7 mouse cellular contexts compared by ENCODE assay signal in the genomic region with DNA sequence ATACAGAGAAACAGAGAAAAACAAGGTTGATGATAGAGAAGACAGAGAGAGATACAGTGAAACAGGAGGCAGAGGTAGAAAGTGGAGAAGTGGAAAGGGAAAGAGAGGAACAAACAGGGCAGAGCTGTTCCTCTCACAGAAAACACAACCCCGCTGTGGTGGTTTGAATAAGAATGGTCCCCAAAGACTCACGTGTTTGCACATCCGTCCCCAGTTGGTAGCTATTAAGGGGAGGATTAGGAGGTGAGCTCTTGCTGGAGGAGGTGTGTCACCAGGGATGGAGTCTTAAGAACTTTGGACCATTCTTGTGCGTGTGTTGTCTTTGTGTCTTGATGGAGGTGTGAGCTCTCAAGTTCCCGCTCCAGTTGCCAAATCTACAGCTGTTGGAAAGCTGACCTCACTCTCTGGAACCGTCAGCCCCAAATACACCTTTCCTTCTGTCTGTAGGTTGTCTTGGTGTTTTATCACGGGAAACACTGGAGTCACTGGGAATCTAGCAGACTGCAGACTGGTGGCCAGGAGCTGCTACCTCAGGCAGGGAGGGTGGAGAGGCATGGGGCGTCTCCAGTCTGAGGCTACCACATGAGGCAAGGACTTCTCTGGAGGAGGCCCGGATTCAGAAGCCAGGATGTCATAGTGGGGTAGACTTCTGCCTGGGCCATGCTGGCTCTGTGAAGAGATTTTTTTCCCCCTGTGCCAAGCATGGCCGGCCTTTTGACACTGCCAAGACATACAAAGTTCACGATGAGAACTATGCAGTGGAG.
A peak's percentile ranks its signal among the peaks of the same experiment; 100 is the strongest.
DNase-seq lines count a peak whose midpoint lies in the region; ATAC-seq and TF ChIP-seq lines count a peak whose summit lies in the region.

No protein-coding gene starts in this region.

- 15% methylated on average over 11 of the region's 11 CpGs for WGBS in lung, embryonic 14.5 days
- WGBS in forebrain, embryonic 15.5 days: 10% methylated on average over 11 of the region's 11 CpGs
- 16% methylated on average over 11 of the region's 11 CpGs for WGBS in neural tube, embryonic 13.5 days

- no peak overlapping the region for H3K27ac ChIP-seq in lung, embryonic 14.5 days (ENCODE audit: low read depth)
- 0 out of 2 replicates have a peak overlapping the region, but pooled peaks have one; percentile 9 for H3K27ac ChIP-seq in brown adipose tissue, adult 24 weeks (replicated peaks; ENCODE audit: low read depth, low read length)
- peak overlapping the region; percentile 89 for H3K27ac ChIP-seq in forebrain, embryonic 15.5 days (replicated peaks)
- peak overlapping the region; percentile 82; the same call in 1 of the 2 replicates for H3K27ac ChIP-seq in neural tube, embryonic 13.5 days (replicated peaks)

- DNase-seq in lung, embryonic 14.5 days: no peak
- DNase-seq in lung, postnatal 36 days: no peak
- no peak for DNase-seq in kidney, adult 18-20 months
- no peak for DNase-seq in adrenal gland, postnatal 14 days

- no peak for ATAC-seq in lung, embryonic 14.5 days (ENCODE audit: insufficient read depth)
- ATAC-seq in forebrain, embryonic 15.5 days (replicated peaks): no peak
- ATAC-seq in neural tube, embryonic 13.5 days (ENCODE audit: low read depth): no peak

- no peaks in the 10 kb centered on the region for H3K9me3 ChIP-seq in lung, embryonic 14.5 days (ENCODE audit: low read depth, low read length)
- no peaks in the 10 kb centered on the region for H3K9me3 ChIP-seq in forebrain, embryonic 15.5 days
- H3K9me3 ChIP-seq in neural tube, embryonic 13.5 days: no peaks in the 10 kb centered on the region

- H3K4me3 ChIP-seq in lung, embryonic 14.5 days (ENCODE audit: low read depth, low read length): peak overlapping the region; percentile 30; the same call in 1 of the 2 replicates
- no peak overlapping the region for H3K4me3 ChIP-seq in brown adipose tissue, adult 24 weeks (ENCODE audit: insufficient read depth, low read depth, low read length)
- H3K4me3 ChIP-seq in forebrain, embryonic 15.5 days: no peak overlapping the region
- no peak overlapping the region for H3K4me3 ChIP-seq in neural tube, embryonic 13.5 days

- H3K27me3 ChIP-seq in lung, embryonic 14.5 days (ENCODE audit: insufficient read depth, low read length): peaks cover 51% of the 10 kb centered on the region
- H3K27me3 ChIP-seq in forebrain, embryonic 15.5 days: peaks cover 5% of the 10 kb centered on the region; the same call in 1 of the 2 replicates
- H3K27me3 ChIP-seq in neural tube, embryonic 13.5 days: peaks cover 38% of the 10 kb centered on the region

- peaks cover 4% of the 10 kb centered on the region; the same call in 1 of the 2 replicates for H3K4me1 ChIP-seq in lung, embryonic 14.5 days (ENCODE audit: insufficient read depth)
- H3K4me1 ChIP-seq in brown adipose tissue, adult 24 weeks (ENCODE audit: control insufficient read depth, insufficient read depth, insufficient read length, low read length): peaks cover 9% of the 10 kb centered on the region; the same call in 1 of the 2 replicates
- peaks cover 50% of the 10 kb centered on the region for H3K4me1 ChIP-seq in forebrain, embryonic 15.5 days
- peaks cover 62% of the 10 kb centered on the region for H3K4me1 ChIP-seq in neural tube, embryonic 13.5 days (replicated peaks)

- peak overlapping the region; percentile 64 for H3K4me2 ChIP-seq in lung, embryonic 14.5 days
- peak overlapping the region; percentile 44 for H3K4me2 ChIP-seq in forebrain, embryonic 15.5 days (replicated peaks)
- H3K4me2 ChIP-seq in neural tube, embryonic 13.5 days: peak overlapping the region; percentile 53; the same call in 1 of the 2 replicates

- no peaks in the 10 kb centered on the region for H3K36me3 ChIP-seq in lung, embryonic 14.5 days (ENCODE audit: insufficient read depth)
- H3K36me3 ChIP-seq in forebrain, embryonic 15.5 days: no peaks in the 10 kb centered on the region
- no peaks in the 10 kb centered on the region for H3K36me3 ChIP-seq in neural tube, embryonic 13.5 days

- H3K9ac ChIP-seq in lung, embryonic 14.5 days: no peak overlapping the region
- no peak overlapping the region for H3K9ac ChIP-seq in forebrain, embryonic 15.5 days (replicated peaks)
- peak overlapping the region; percentile 2; the same call in 1 of the 2 replicates for H3K9ac ChIP-seq in neural tube, embryonic 13.5 days

- no peak for TF ChIP-seq CTCF in lung, embryonic 14.5 days (IDR thresholded peaks at IDR 0.05; ENCODE audit: low read depth)
